Mouse (Mus musculus): Measurements from ENCODE around the gene Ttn. TPM values are rescaled to one million over a fixed set of nuclear protein-coding genes. Genes with fewer than 3 reads are reported as not detected.
A peak's percentile ranks its signal among the peaks of the same experiment; 100 is the strongest.
"Not testable (repeated sequence)": the region's sequence is repeated elsewhere in the genome, so short reads cannot be mapped to it uniquely, and the experiment has no call there.

Gene Ttn
- 1 to 10 TPM; 5.5 to 9.2 TPM for polyA plus RNA-seq (2017; shearing (Covaris generic))

GRCm38 (mm10) chr2:76982391-76983145 lies at the start of gene Ttn:
TSS of gene Ttn (minus strand) at chr2:76982547.
- ATAC-seq = no peak

GRCm38 (mm10) chr2:77020649-77021048 lies 38.3 kb upstream of the Ttn start:
- ATAC-seq = no peak

- no peak for ATAC-seq
Observed at GRCm38 (mm10) chr2:77017735-77018134, 35.4 kb upstream of the Ttn start.

- ATAC-seq = not testable (repeated sequence)
Observed at GRCm38 (mm10) chr2:77013449-77013848, 31.1 kb upstream of the Ttn start.

GRCm38 (mm10) chr2:77011981-77012380 lies 29.6 kb upstream of the Ttn start:
- ATAC-seq = no peak

GRCm38 (mm10) chr2:77007015-77007414 lies 24.7 kb upstream of the Ttn start:
- ATAC-seq = no peak

GRCm38 (mm10) chr2:77003148-77003547 lies 20.8 kb upstream of the Ttn start:
- ATAC-seq = no peak

- ATAC-seq = no peak
Observed at GRCm38 (mm10) chr2:76998351-76998750, 16.0 kb upstream of the Ttn start.

GRCm38 (mm10) chr2:76992493-76993201 lies 10.3 kb upstream of the Ttn start:
- no peak for ATAC-seq

GRCm38 (mm10) chr2:76987317-76987716 lies 5.0 kb upstream of the Ttn start:
- no peak for ATAC-seq

GRCm38 (mm10) chr2:76984384-76984783 lies 2.0 kb upstream of the Ttn start:
- ATAC-seq = no peak

- ATAC-seq = no peak
Observed at GRCm38 (mm10) chr2:76983601-76984000, 1.3 kb upstream of the Ttn start.

GRCm38 (mm10) chr2:76981717-76982116 lies 630 bp downstream of the Ttn start:
- ATAC-seq = no peak

- ATAC-seq = peak; percentile 54
Observed at GRCm38 (mm10) chr2:76980146-76980545, 2.2 kb downstream of the Ttn start.

GRCm38 (mm10) chr2:76977650-76978049 lies 4.7 kb downstream of the Ttn start:
- no peak for ATAC-seq

- ATAC-seq = no peak
Observed at GRCm38 (mm10) chr2:76972051-76972450, 10.3 kb downstream of the Ttn start.

GRCm38 (mm10) chr2:76971069-76971468 lies 11.3 kb downstream of the Ttn start:
- ATAC-seq = no peak

GRCm38 (mm10) chr2:76970669-76971068 lies 11.7 kb downstream of the Ttn start:
- no peak for ATAC-seq

GRCm38 (mm10) chr2:76970204-76970603 lies 12.1 kb downstream of the Ttn start:
- no peak for ATAC-seq

GRCm38 (mm10) chr2:76969637-76970036 lies 12.7 kb downstream of the Ttn start:
- no peak for ATAC-seq

- ATAC-seq = no peak
Observed at GRCm38 (mm10) chr2:76968919-76969318, 13.4 kb downstream of the Ttn start.

GRCm38 (mm10) chr2:76966582-76966981 lies 15.8 kb downstream of the Ttn start:
- no peak for ATAC-seq

GRCm38 (mm10) chr2:76966013-76966412 lies 16.3 kb downstream of the Ttn start:
- ATAC-seq = no peak

- ATAC-seq = no peak
Observed at GRCm38 (mm10) chr2:76965542-76965941, 16.8 kb downstream of the Ttn start.
